Mouse (Mus musculus) limb, embryonic 14.5 days (tissue): ENCODE measurements at regions not wholly inside any gene's neighbourhood (a gene's known extent, or its start where the extent isn't known, plus 50 kb on each side); places are given as distances from the start of the nearest gene placed in this dataset.

Source experiments
- ATAC-seq: fragments of 200-750 bp; cut with Nextera tagmentation; 2 replicates; pipeline ENCODE4 v1.8.0; 2017; ENCODE audit warnings: low read depth, moderate number of reproducible peaks, moderate TSS enrichment; ENCODE audit not compliant: low FRiP score
- DNase-seq: peaks from one replicate; pipeline ENCODE4 v3.0.0-alpha.2; 2015; ENCODE audit warnings: low spot score
- H3K27ac ChIP-seq: fragments of 300-500 bp; sonication (generic); replicated peaks from 2 replicates; pipeline ENCODE4 v1.5.1; 2014; ENCODE audit warnings: low read depth, mild to moderate bottlenecking, low read length, moderate library complexity, mixed read lengths
- H3K27me3 ChIP-seq: fragments of 300-500 bp; sonication (generic); 2 replicates; pipeline ENCODE4 v1.6.1; 2014; ENCODE audit warnings: low read length, mixed read lengths; ENCODE audit not compliant: control insufficient read depth, insufficient read depth
- H3K36me3 ChIP-seq: fragments of 300-500 bp; sonication (generic); 2 replicates; pipeline ENCODE4 v1.6.1; 2014; ENCODE audit warnings: mild to moderate bottlenecking, low read length, moderate library complexity, mixed read lengths; ENCODE audit not compliant: control insufficient read depth, insufficient read depth
- H3K4me1 ChIP-seq: fragments of 300-500 bp; sonication (generic); 2 replicates; pipeline ENCODE4 v1.6.1; 2014; ENCODE audit warnings: antibody characterized with exemption, low read length, mixed read lengths; ENCODE audit not compliant: control insufficient read depth, insufficient read depth
- H3K4me2 ChIP-seq: fragments of 300-500 bp; sonication (generic); replicated peaks from 2 replicates; pipeline ENCODE4 v1.6.1; 2014; ENCODE audit warnings: low read depth, mild to moderate bottlenecking, low read length, moderate library complexity; ENCODE audit not compliant: severe bottlenecking
- H3K4me3 ChIP-seq: fragments of 300-500 bp; sonication (generic); replicated peaks from 2 replicates; pipeline ENCODE4 v1.5.1; 2014; ENCODE audit warnings: low read length
- H3K9ac ChIP-seq: fragments of 300-500 bp; sonication (generic); 2 replicates; pipeline ENCODE4 v1.6.1; 2014; ENCODE audit warnings: mild to moderate bottlenecking, low read depth, low read length, moderate library complexity; ENCODE audit not compliant: severe bottlenecking
- H3K9me3 ChIP-seq: fragments of 300-500 bp; sonication (generic); 2 replicates; pipeline ENCODE4 v1.6.1; 2016; ENCODE audit warnings: low read length; ENCODE audit not compliant: control insufficient read depth
- POLR2A ChIP-seq: fragments of 200-500 bp; IDR thresholded peaks from 2 replicates; pipeline ENCODE4 v1.8.0; 2012; ENCODE audit warnings: inconsistent platforms, mild to moderate bottlenecking, moderate library complexity, borderline replicate concordance; ENCODE audit not compliant: insufficient read depth, insufficient read length; ENCODE audit errors: extremely low read depth
- WGBS: fragments of 180-500 bp; shearing (Covaris S2); extraction: QIAGEN DNeasy Blood & Tissue Kit; methylation state at CpG from one replicate; pipeline ENCODE4 v1.1.7; 2014; 5-methylcytosine and 5-hydroxymethylcytosine counted together

DNA sequence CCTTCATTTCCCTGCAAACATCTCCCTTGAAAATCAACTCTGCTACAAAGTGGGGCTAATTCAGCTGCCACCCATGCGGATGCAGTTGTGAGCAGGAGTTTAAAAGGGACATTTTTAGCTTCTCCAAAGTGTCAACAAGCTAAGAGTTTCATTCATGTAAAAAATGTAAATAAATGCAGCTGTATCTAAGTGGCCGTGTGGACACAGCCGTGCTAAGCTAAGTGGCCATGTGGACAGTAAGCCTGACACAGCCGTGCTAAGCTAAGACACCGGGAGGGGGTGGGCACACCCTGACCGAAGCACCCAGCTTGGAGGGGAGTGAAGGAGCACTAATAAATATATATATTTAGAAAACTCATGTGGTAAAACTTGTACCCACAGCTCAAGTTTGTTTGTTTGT lies 52.6 kb upstream of the Cnih3 start:
- DNase-seq (no peak), ATAC-seq (no peak)
- no peak overlapping the region for H3K4me2 ChIP-seq
- H3K4me3 ChIP-seq = no peak overlapping the region
- H3K4me1 ChIP-seq = no peaks in the 10 kb centered on the region
- 77% methylated on average over 6 of the region's 6 CpGs for WGBS
- no peak overlapping the region for H3K27ac ChIP-seq
- H3K9ac ChIP-seq = no peak overlapping the region
- H3K36me3 ChIP-seq = no peaks in the 10 kb centered on the region
- no peaks in the 10 kb centered on the region for H3K27me3 ChIP-seq
- no peaks in the 10 kb centered on the region for H3K9me3 ChIP-seq
- no peak for TF ChIP-seq POLR2A

DNA sequence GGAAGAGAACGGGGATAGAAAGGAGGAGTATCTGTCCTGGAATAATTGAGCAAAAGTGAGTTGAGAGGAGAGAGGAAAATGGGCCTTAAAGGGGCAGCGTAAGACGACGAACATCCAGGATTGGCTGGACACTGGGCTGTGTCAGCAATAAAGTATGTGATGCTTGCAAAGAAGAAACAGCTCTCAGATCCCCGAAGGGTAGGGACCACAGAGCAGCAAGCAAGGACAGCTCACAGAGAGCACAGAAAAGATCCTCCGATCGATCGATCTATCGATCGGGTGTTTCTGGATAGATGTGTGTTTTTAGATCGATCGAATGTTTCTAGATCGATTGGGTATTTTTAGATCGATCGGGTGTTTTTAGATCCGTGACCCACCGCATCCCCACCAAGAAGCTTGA lies 50.3 kb upstream of the Cnih3 start:
- TF ChIP-seq POLR2A = no peak
- no peak overlapping the region for H3K9ac ChIP-seq
- no peaks in the 10 kb centered on the region for H3K36me3 ChIP-seq
- no peaks in the 10 kb centered on the region for H3K27me3 ChIP-seq
- no peak for DNase-seq
- 93% methylated on average over 17 of the region's 17 CpGs for WGBS
- no peaks in the 10 kb centered on the region for H3K9me3 ChIP-seq
- no peaks in the 10 kb centered on the region for H3K4me1 ChIP-seq
- no peak for ATAC-seq
- H3K4me3 ChIP-seq = no peak overlapping the region
- no peak overlapping the region for H3K4me2 ChIP-seq
- H3K27ac ChIP-seq = no peak overlapping the region
